ENCODE assay signal across 14 mouse cellular contexts in genomic region chr2:164986371-164987027, GRCm38 (mm10).
"Had no signal": no experiment of that assay in that cellular context is flagged by ENCODE, and none has a peak within 500 bp of the region (broad histone marks: within the 10 kb centered on the region; RNA-seq: fewer than 3 reads in every experiment).

No protein-coding gene starts in this region.

- DNase-seq: kidney, postnatal 10 days; kidney, postnatal 4 days; lung, adult 2 months; lung, postnatal 36 days; right cerebral cortex, adult 18-20 months; right cerebral cortex, postnatal 25 days; thymus, postnatal 36 days had no signal

- H3K27ac ChIP-seq: layer of hippocampus, adult 2 months; limb, embryonic 15.5 days; liver, embryonic 14.5 days; midbrain, embryonic 13.5 days; neural tube, embryonic 15.5 days had no signal

- H3K9me3 ChIP-seq: limb, embryonic 15.5 days; midbrain, embryonic 13.5 days; neural tube, embryonic 15.5 days had no signal

- H3K36me3 ChIP-seq: limb, embryonic 15.5 days had no signal

- H3K4me1 ChIP-seq: limb, embryonic 15.5 days; neural tube, embryonic 15.5 days had no signal

- ATAC-seq: lung, postnatal 0 days; midbrain, embryonic 13.5 days had no signal

- H3K27me3 ChIP-seq: midbrain, embryonic 13.5 days; neural tube, embryonic 15.5 days had no signal

- H3K4me3 ChIP-seq: layer of hippocampus, adult 2 months; limb, embryonic 15.5 days; midbrain, embryonic 13.5 days; myocyte; neural tube, embryonic 15.5 days had no signal
